Mouse (Mus musculus): Measurements from ENCODE around the gene Dclk1.
"Not testable (repeated sequence)": the region's sequence is repeated elsewhere in the genome, so short reads cannot be mapped to it uniquely, and the experiment has no call there.

Gene Dclk1

DNA sequence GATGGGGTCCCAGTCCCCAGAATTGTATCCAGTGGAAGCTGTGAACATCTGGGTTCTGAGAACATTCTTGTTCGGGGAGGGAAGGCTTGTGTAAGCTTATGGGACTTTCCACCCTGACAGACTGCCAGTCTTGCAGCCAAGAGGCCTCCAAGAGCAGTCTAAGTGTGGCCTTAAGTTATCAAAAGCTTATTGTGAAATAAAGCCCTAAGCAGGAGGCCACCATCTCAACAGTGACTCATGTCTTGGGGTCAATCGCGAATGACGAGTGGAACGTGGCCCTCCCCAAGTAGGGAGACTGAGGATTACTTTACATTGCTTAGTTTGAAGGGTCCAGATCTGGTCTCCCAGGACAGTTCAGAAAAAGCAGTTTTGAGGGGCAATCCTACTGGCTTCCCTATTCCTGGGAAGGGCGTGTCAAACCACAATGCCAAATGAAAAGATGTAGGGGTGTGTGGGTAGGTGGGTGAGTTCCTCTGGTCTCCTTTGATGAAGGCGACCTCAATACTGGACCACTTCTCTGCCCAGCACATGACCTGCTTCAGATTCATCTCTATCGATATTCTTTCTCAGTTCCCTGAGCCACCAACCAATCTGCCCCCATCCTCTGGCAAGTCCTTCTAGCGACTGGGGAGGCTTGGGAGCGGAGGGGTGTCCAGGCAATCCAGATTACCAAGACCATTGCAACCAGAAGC lies at the start of gene Dclk1:
Gene Dclk1 (plus strand): TSS at position 635 of the 692 bp plus-strand sequence.
- DNase-seq (ENCODE audit: extremely low read depth, low read depth) = no peak

DNA sequence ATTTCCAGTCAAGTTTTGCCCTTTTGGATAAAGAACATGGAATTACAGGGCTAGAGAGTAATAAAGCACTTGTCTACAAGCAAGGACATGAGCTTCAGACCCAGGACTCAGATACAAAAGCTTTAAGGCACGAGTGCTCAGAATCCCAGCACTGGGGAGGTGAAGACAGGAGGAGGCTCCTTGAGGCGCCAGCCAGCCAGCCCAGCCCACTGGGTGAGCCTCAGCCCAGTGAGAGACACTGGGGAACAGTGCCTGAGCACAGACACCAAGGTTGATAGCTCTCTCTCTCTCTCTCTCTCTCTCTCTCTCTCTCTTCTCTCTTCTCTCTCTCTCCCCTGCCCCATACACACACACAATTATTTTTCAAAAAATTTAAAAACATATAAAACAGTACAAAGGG lies 48.8 kb upstream of the Dclk1 start:
- no peak for DNase-seq (ENCODE audit: extremely low read depth, low read depth)

- no peak for DNase-seq (ENCODE audit: extremely low read depth, low read depth)
Measured at GRCm38 (mm10) chr3:55194792-55195191, 47.4 kb upstream of the Dclk1 start.

GRCm38 (mm10) chr3:55195581-55196327 lies 46.4 kb upstream of the Dclk1 start:
- no peak for DNase-seq (ENCODE audit: extremely low read depth, low read depth)

DNA sequence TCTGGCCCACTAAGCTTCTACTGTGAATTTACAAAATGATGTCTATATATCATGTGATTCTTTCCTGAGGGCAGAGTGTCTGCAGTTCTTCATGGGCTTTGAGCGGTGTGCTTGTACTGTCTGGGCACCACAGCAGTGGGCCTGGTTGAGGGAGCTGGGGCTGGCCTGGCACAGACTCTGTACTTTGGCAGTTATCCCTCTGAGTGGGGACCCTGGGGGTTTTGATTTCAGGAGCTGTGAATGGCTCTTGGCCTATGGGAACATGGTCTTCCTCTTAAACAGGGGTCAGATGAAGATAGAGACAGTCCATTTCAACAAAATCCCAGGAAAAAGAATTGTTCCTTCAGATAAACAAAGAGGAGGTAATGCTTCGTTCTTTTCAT lies 45.8 kb upstream of the Dclk1 start:
- no peak for DNase-seq (ENCODE audit: extremely low read depth, low read depth)

- not testable (repeated sequence) for DNase-seq (ENCODE audit: extremely low read depth, low read depth)
Measured at GRCm38 (mm10) chr3:55203621-55204020, 38.5 kb upstream of the Dclk1 start.

- no peak for DNase-seq (ENCODE audit: extremely low read depth, low read depth)
Measured at GRCm38 (mm10) chr3:55206413-55206812, 35.8 kb upstream of the Dclk1 start.

DNA sequence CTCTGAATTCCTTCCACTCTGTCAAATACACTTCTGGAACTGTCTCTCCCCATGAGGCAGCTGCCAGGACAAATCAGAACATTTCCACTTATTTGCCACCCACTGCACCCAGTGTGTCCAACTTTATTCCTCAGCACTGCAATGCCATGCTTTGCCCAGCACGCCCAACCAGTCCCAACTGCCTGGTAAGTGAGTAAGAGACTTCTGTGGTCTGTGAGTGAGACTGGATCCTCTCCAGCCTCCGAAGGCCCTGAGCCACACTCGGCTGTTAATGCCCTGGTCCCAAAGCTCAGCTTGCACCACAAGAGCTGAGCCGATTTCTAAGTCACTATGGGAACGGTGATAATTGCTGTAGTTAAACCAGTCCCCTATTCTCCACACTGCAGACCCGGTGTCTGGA lies 34.5 kb upstream of the Dclk1 start:
- DNase-seq (ENCODE audit: extremely low read depth, low read depth) = no peak

- no peak for DNase-seq (ENCODE audit: extremely low read depth, low read depth)
Measured at GRCm38 (mm10) chr3:55212254-55212653, 29.9 kb upstream of the Dclk1 start.

- no peak for DNase-seq (ENCODE audit: extremely low read depth, low read depth)
Measured at GRCm38 (mm10) chr3:55213785-55214184, 28.4 kb upstream of the Dclk1 start.

GRCm38 (mm10) chr3:55214413-55214812 lies 27.8 kb upstream of the Dclk1 start:
- no peak for DNase-seq (ENCODE audit: extremely low read depth, low read depth)

DNA sequence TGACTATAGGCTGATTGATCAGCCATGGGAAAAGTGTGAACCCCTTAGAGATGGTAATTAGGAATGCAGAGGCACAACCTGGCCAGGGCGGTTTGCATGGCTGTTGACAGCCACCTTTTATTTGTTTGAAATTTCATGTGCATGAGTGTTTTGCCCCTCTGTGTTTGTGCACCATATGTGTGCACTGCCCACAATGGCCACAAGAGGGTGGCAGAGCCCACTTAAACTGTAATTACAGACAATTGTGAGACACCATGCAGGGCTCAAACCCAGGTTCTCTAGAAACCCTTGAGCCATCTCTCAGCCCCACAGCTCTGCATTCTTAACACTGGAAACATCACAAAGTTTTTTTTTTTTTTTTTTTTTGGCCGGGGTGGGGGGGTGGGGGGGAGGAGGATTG lies 19.7 kb upstream of the Dclk1 start:
- no peak for DNase-seq (ENCODE audit: extremely low read depth, low read depth)

DNA sequence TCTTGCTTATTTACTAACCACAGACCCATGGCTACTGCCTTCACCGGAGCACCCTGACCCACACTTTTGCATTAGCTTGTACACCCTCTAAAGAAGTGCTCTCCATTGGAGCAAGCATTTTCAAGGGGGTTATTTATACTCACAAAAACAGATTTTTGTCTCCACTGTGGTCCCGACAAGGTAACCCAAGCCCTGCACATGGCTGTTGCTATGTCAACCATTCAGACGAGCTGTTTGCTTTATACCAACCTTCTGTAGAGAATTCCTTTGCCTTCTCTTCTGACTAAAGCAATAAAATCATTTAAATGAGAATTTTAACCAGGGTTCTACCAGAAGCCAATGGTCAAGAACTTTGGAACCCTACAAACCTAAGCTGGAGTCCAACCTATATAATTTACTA lies 18.3 kb upstream of the Dclk1 start:
- DNase-seq (ENCODE audit: extremely low read depth, low read depth) = no peak

DNA sequence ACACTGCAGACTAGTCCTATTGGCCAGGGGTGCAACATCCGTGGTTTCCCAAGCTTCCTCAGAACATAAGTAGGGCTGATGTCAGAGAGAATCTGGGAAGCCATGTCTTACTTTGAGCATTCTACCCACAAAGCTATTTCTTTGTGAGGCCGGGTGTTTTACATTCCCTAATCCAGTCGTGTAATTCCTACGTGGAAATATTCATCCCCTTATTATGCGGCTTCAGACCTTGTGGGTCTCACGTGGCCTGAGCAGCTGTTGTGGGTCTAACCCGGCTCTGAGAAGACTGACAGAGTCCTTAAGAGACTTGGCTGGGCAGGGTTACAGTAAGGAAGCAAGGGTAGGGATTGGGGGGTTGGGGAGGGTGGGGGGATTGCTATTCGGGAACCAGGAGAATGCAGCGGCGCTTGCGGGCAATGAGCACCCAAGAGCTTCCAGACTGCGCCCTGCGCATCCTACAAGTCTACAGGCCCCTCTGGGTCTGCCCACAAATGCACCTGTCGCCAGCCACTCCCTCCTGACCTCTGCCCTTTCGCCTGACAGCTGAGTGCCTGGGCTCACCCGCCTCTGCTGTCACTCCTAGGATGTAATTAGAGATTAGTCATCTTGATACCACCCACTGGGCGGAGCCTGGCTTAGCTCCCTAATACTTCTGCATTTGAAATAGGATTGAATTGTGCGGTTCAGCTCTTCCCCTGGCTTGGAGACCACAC lies 15.5 kb upstream of the Dclk1 start:
- DNase-seq (ENCODE audit: extremely low read depth, low read depth) = no peak

GRCm38 (mm10) chr3:55227214-55227581 lies 15.0 kb upstream of the Dclk1 start:
- no peak for DNase-seq (ENCODE audit: extremely low read depth, low read depth)

DNA sequence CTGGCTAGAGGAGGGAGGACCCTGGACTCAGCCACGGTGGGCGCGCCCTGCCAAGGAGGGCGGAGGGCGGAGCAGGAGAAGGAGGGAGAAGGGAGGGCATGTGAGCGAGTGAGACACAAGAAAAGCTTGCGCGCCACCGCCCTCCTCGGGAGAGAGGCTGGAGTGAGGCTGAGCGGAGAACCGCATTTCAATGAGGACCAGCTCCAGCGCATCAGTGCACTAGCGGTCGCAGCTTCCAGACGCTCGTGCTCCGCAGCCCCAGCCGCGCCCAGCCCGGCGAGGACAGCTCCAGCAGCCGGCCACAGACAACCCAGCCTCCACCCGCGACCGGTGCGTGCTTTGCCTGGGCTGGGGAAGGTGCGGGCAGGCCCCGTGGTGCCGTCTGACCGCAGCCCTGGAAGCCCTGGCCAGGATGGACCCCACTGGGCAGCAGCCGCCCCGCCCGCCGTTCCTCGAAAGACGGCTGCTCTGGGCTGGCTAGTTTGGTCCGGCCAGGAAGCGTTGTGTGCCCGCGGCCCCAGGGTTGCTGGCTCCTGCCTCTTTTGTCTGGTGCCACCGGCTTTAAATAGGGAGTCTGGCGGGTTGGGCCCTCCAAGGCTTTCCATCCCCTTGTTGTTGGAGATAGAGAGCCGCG lies 375 bp downstream of the Dclk1 start:
- no peak for DNase-seq (ENCODE audit: extremely low read depth, low read depth)

GRCm38 (mm10) chr3:55243056-55243471 lies 900 bp downstream of the Dclk1 start:
- no peak for DNase-seq (ENCODE audit: extremely low read depth, low read depth)

- no peak for DNase-seq (ENCODE audit: extremely low read depth, low read depth)
Measured at GRCm38 (mm10) chr3:55244087-55244486, 1.9 kb downstream of the Dclk1 start.

DNA sequence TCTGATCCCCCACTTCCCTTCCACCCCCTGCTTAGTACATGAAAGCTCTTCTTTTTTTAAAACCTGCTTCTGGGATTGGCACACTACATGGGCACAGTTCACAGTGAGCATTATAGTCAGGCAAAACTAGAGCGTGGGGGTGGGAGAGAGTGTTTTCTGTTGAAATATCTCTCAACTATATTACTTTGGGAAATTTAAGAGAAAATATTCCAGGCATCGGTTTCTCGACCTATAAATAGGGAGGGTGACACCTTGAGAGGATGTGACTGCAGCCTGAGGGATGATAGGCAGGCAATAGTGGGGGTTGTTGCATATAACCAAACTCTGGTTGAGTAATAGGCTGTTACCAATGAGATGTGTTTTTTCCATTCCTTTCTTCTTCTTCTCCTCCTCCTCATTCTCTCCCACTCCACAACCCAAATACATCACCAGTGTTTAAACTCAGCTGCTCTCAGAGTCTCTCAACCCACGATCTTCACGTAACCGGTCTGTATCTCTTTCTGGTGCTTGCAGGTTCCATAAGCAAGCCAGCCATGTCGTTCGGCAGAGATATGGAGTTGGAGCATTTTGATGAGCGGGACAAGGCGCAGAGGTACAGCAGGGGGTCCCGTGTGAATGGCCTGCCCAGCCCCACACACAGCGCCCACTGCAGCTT lies 4.6 kb downstream of the Dclk1 start:
- DNase-seq (ENCODE audit: extremely low read depth, low read depth) = no peak

GRCm38 (mm10) chr3:55248048-55248447 lies 5.9 kb downstream of the Dclk1 start:
- DNase-seq (ENCODE audit: extremely low read depth, low read depth) = no peak

DNA sequence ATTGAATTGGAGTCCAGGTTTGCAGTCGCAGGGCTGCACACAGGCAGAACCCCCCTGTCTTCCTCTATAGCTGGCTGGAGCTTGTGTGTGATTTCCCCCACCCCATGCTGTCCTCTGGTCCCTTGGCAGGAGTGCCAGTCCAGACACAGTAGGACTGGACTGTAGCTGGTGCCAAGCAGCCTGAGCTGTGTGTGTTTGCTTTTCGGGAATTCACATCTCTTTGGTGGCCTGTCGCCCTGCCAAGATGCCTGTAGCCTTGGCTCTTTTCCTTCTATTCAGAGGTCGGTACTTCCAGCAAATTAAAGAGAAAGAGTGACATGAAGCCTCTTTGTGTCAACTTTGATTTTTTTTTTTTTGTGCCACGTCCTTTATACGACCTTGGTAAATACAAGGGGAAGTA lies 6.3 kb downstream of the Dclk1 start:
- no peak for DNase-seq (ENCODE audit: extremely low read depth, low read depth)

All from MEL-GATA-1-ER (cell line).